Mouse (Mus musculus) myocyte (in vitro differentiated cells): ENCODE measurements around the gene Olfr1204.

Experiments used
- CEBPB ChIP-seq: IDR thresholded peaks from 2 replicates; pipeline ENCODE4 v1.6.1; 2011; ENCODE audit warnings: mild to moderate bottlenecking, moderate library complexity; ENCODE audit not compliant: poor library complexity, insufficient read depth, severe bottlenecking
- E2F4 ChIP-seq: IDR thresholded peaks from one replicate; pipeline ENCODE4 v1.6.1; 2011; ENCODE audit warnings: mild to moderate bottlenecking, control low read depth, moderate library complexity; ENCODE audit not compliant: insufficient read depth
- MAX ChIP-seq: IDR thresholded peaks from one replicate; pipeline ENCODE4 v1.6.1; 2011; ENCODE audit warnings: low read depth, mild to moderate bottlenecking, control low read depth
- MYOD1 ChIP-seq, 3 experiments: IDR thresholded peaks; one replicate each; pipeline ENCODE4 v1.6.1; 2011; ENCODE audit warnings: control low read depth in 2 of 3, low read depth in 2 of 3, mild to moderate bottlenecking in 2 of 3, moderate library complexity in 1 of 3; ENCODE audit not compliant: insufficient read length in 2 of 3, control insufficient read depth in 1 of 3
- MYOG ChIP-seq, 3 experiments: IDR thresholded peaks; one replicate each; pipeline ENCODE4 v1.6.1; 2011; ENCODE audit warnings: control low read depth in 2 of 3, low read depth in 2 of 3, mild to moderate bottlenecking in 2 of 3; ENCODE audit not compliant: insufficient read length in 2 of 3, control insufficient read depth in 1 of 3, insufficient read depth in 1 of 3
- POLR2A ChIP-seq: IDR thresholded peaks from one replicate; pipeline ENCODE4 v1.6.1; 2011; ENCODE audit warnings: low read depth, mild to moderate bottlenecking, control low read depth, moderate library complexity; ENCODE audit not compliant: insufficient read length
- POLR2AphosphoS2 ChIP-seq: IDR thresholded peaks from one replicate; pipeline ENCODE4 v1.6.1; 2011; ENCODE audit warnings: low read depth, control low read depth; ENCODE audit not compliant: insufficient read length
- REST ChIP-seq: IDR thresholded peaks from one replicate; pipeline ENCODE4 v1.6.1; 2011; ENCODE audit warnings: mild to moderate bottlenecking, control low read depth, moderate library complexity; ENCODE audit not compliant: insufficient read depth, insufficient read length
- SRF ChIP-seq: IDR thresholded peaks from one replicate; pipeline ENCODE4 v1.6.1; 2011; ENCODE audit warnings: low read depth; ENCODE audit not compliant: control insufficient read depth, insufficient read length
- TCF12 ChIP-seq: IDR thresholded peaks from one replicate; pipeline ENCODE4 v1.6.1; 2011; ENCODE audit warnings: mild to moderate bottlenecking, control low read depth; ENCODE audit not compliant: poor library complexity, insufficient read depth, severe bottlenecking
- USF1 ChIP-seq: IDR thresholded peaks from one replicate; pipeline ENCODE4 v1.6.1; 2011; ENCODE audit warnings: low read depth, mild to moderate bottlenecking, control low read depth, moderate library complexity

DNA sequence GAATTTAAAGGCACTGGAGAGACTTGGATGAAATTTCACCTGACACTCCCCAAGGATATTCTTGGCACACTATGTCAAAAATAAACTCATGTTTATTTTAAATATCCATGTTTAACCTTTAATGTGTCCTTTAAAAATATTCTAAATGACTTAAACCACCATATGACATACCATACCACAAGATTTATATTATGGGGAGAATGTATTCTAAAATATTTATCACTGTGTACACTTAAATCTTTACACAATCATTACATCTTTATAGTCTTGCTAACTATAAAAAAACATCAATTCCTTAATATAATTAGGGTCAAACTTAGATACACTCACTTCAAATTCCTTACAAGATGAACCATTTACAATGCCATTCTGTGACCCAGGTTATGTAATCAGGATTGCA is 53.1 kb downstream of the Olfr1204 start, which contains the start of gene Olfr1208:
- no peak for TF ChIP-seq POLR2A
- no peak for TF ChIP-seq E2F4
- TF ChIP-seq MYOG (IDR thresholded peaks at IDR 0.05; ENCODE audit: control insufficient read depth in 1 of 3, insufficient read depth in 1 of 3, insufficient read length in 2 of 3, low read depth in 2 of 3) = no peak
- TF ChIP-seq POLR2AphosphoS2 = no peak
- no peak for TF ChIP-seq REST
- no peak for TF ChIP-seq SRF
- TF ChIP-seq CEBPB = no peak
- TF ChIP-seq MYOD1 (IDR thresholded peaks at IDR 0.05; ENCODE audit: control insufficient read depth in 1 of 3, insufficient read length in 2 of 3, low read depth in 2 of 3) = no peak
- TF ChIP-seq USF1 = no peak
- no peak for TF ChIP-seq TCF12
- TF ChIP-seq MAX = no peak
